ENCODE assay signal across 8 mouse cellular contexts in the genomic region with DNA sequence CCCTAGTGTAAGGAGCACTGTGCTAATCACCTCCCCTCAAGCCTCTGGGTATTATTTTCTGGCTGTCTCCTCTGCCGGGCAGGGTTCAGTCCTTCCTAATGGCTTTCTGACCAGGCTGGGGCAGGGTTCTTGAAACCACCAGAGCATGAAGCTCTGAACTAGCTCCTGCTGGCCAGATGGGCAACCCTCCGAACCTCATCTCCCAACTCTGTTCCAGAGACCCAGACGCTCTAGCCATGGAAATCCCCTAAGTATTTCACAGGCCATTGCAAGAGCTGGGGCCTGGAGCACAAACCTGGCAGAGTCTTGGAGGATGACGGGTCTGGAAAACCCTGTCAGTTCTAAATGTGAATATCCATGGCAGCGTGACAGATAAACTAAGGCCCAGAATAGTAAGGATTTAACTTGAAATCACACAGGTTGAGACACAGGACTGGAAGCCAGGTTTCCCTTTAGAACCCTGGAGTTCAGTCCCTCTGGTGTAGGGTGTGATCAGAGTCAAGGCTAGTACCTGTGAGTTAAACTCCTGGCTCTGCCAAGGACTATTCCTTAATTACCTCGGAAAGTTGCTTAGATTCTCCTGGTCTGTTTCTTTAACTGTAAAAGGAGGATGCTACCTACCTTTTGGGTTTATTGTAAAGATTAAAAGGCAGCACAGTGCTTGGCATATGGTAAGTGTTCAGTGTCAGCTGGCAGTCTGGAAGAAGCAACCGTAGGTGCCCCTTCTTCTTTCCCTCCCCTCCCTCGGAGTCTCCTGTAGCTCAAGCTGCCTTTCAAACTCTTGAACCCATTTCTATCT. TPM values are rescaled to one million over a fixed set of nuclear protein-coding genes. Genes with fewer than 3 reads are reported as not detected.
DNase-seq lines count a peak whose midpoint lies in the region; ATAC-seq and TF ChIP-seq lines count a peak whose summit lies in the region.

Gene Trp53inp2, plus strand, starts transcription at position 799 of the 799 bp plus-strand sequence.

- H3K9ac ChIP-seq in embryonic facial prominence, embryonic 14.5 days (ENCODE audit: low read depth, low read length): peak within 1 kb of the TSS; percentile 91
- H3K9ac ChIP-seq in heart, postnatal 0 days (replicated peaks; ENCODE audit: low read depth, low read length): peak within 1 kb of the TSS; percentile 76
- H3K9ac ChIP-seq in midbrain, embryonic 11.5 days (ENCODE audit: low read length): peak within 1 kb of the TSS; percentile 93

- peak within 1 kb of the TSS; percentile 98 for H3K27ac ChIP-seq in spleen, adult 2 months (ENCODE audit: insufficient read depth, low read length)
- peak within 1 kb of the TSS; percentile 98 for H3K27ac ChIP-seq in embryonic facial prominence, embryonic 14.5 days (replicated peaks; ENCODE audit: low read depth, low read length)
- H3K27ac ChIP-seq in heart, postnatal 0 days (ENCODE audit: low read depth): peak within 1 kb of the TSS; percentile 99
- H3K27ac ChIP-seq in midbrain, embryonic 11.5 days (ENCODE audit: low read depth, low read length): peak within 1 kb of the TSS; percentile 94

- no peaks in the 10 kb centered on the region for H3K27me3 ChIP-seq in spleen, adult 2 months (ENCODE audit: control insufficient read depth, insufficient read depth, low read length)
- H3K27me3 ChIP-seq in embryonic facial prominence, embryonic 14.5 days (replicated peaks; ENCODE audit: control insufficient read depth, insufficient read depth, low read length): 0 out of 2 replicates have a peak, but pooled peaks cover 6% of the 10 kb centered on the region
- H3K27me3 ChIP-seq in heart, postnatal 0 days (ENCODE audit: control insufficient read depth, insufficient read depth, low read length): no peaks in the 10 kb centered on the region
- peaks cover 8% of the 10 kb centered on the region; the same call in 1 of the 2 replicates for H3K27me3 ChIP-seq in midbrain, embryonic 11.5 days (ENCODE audit: control insufficient read depth, insufficient read depth, low read length)

- no peak for DNase-seq in spleen, adult 2 months (ENCODE audit: low read depth in 1 of 2, low spot score in 2 of 2)
- no peak for DNase-seq in spleen, postnatal 14 days (ENCODE audit: low spot score in 2 of 2)
- DNase-seq in embryonic facial prominence, embryonic 14.5 days (ENCODE audit: low spot score): no peak
- DNase-seq in heart, postnatal 0 days (ENCODE audit: low spot score): no peak
- DNase-seq in kidney, postnatal 36 days: peak; percentile 73 to 82
- DNase-seq in midbrain, embryonic 11.5 days (ENCODE audit: low spot score, missing footprints): peak; percentile 85
- DNase-seq in right cerebral cortex, postnatal 36 days (ENCODE audit: low spot score in 2 of 2): no peak
- DNase-seq in yolk sac, embryonic 10.5 days (ENCODE audit: low spot score): no peak

- TF ChIP-seq CTCF in spleen, adult 2 months (IDR thresholded peaks at IDR 0.05; ENCODE audit: extremely low read depth, insufficient read depth, insufficient read length, insufficient replicate concordance): no peak
- TF ChIP-seq CTCF in heart, postnatal 0 days (IDR thresholded peaks at IDR 0.05; ENCODE audit: low read depth): no peak

- H3K4me1 ChIP-seq in spleen, adult 2 months (ENCODE audit: control insufficient read depth, insufficient read depth, insufficient read length): no peaks in the 10 kb centered on the region; the same call in none of the 2 replicates
- H3K4me1 ChIP-seq in embryonic facial prominence, embryonic 14.5 days (ENCODE audit: control insufficient read depth, insufficient read depth, low read length): peaks cover 12% of the 10 kb centered on the region
- H3K4me1 ChIP-seq in heart, postnatal 0 days (ENCODE audit: control insufficient read depth, insufficient read depth): peaks cover 28% of the 10 kb centered on the region
- H3K4me1 ChIP-seq in midbrain, embryonic 11.5 days (ENCODE audit: control insufficient read depth, insufficient read depth, low read length): peaks cover 13% of the 10 kb centered on the region

- ATAC-seq in embryonic facial prominence, embryonic 14.5 days (ENCODE audit: low read depth): no peak
- no peak for ATAC-seq in heart, postnatal 0 days (ENCODE audit: insufficient read depth, low read depth)
- ATAC-seq in midbrain, embryonic 11.5 days (ENCODE audit: low FRiP score): no peak

- H3K4me2 ChIP-seq in embryonic facial prominence, embryonic 14.5 days (ENCODE audit: low read depth, low read length): peak within 1 kb of the TSS; percentile 70
- peak within 1 kb of the TSS; percentile 93 for H3K4me2 ChIP-seq in heart, postnatal 0 days (ENCODE audit: low read depth, low read length)
- peak within 1 kb of the TSS; percentile 67 for H3K4me2 ChIP-seq in midbrain, embryonic 11.5 days

- TF ChIP-seq EP300 in heart, postnatal 0 days (IDR thresholded peaks at IDR 0.05; ENCODE audit: low read depth): no peak

- peak within 1 kb of the TSS; percentile 85 for H3K4me3 ChIP-seq in spleen, adult 2 months (ENCODE audit: extremely low read depth, insufficient read depth, insufficient read length)
- H3K4me3 ChIP-seq in embryonic facial prominence, embryonic 14.5 days (ENCODE audit: low read depth, low read length): peak within 1 kb of the TSS; percentile 81
- H3K4me3 ChIP-seq in heart, postnatal 0 days (ENCODE audit: low read depth, low read length): peak within 1 kb of the TSS; percentile 71
- peak within 1 kb of the TSS; percentile 81 for H3K4me3 ChIP-seq in midbrain, embryonic 11.5 days (ENCODE audit: low read depth, low read length)

- H3K36me3 ChIP-seq in spleen, adult 2 months (ENCODE audit: control insufficient read depth, insufficient read depth, low read length): no peaks in the 10 kb centered on the region
- H3K36me3 ChIP-seq in embryonic facial prominence, embryonic 14.5 days (ENCODE audit: control insufficient read depth, insufficient read depth, low read length): no peaks in the 10 kb centered on the region
- H3K36me3 ChIP-seq in heart, postnatal 0 days (replicated peaks; ENCODE audit: control insufficient read depth, insufficient read depth, low read length): peaks cover 4% of the 10 kb centered on the region
- H3K36me3 ChIP-seq in midbrain, embryonic 11.5 days (ENCODE audit: control insufficient read depth, insufficient read depth, low read length): no peaks in the 10 kb centered on the region

- TF ChIP-seq POLR2A in spleen, adult 2 months (IDR thresholded peaks at IDR 0.05; ENCODE audit: low read depth, low read length): no peak

- no peaks in the 10 kb centered on the region for H3K9me3 ChIP-seq in embryonic facial prominence, embryonic 14.5 days (ENCODE audit: control insufficient read depth, low read length)
- H3K9me3 ChIP-seq in heart, postnatal 0 days (replicated peaks; ENCODE audit: control insufficient read depth, low read length): no peaks in the 10 kb centered on the region
- no peaks in the 10 kb centered on the region for H3K9me3 ChIP-seq in midbrain, embryonic 11.5 days (ENCODE audit: control insufficient read depth, low read length)

- 62% methylated on average over 8 of the region's 8 CpGs for WGBS in spleen, adult 2 months
- WGBS in embryonic facial prominence, embryonic 14.5 days: 38% methylated on average over 8 of the region's 8 CpGs
- 62% methylated on average over 8 of the region's 8 CpGs for WGBS in heart, postnatal 0 days
- 40% methylated on average over 8 of the region's 8 CpGs for WGBS in midbrain, embryonic 11.5 days

RNA-seq across cellular contexts. Expression of gene Trp53inp2, which starts in this region (rescaled TPM):
- 16.9 and 29.8 TPM in 2 replicates for polyA plus RNA-seq in spleen, adult 2 months (2012; rRNA removed)
- polyA plus RNA-seq in embryonic facial prominence, embryonic 14.5 days (2014; fragmentation: Nextera tagmentation; extraction: Ambion mirVana): 25.9 and 29.2 TPM in 2 replicates
- total RNA-seq in heart, postnatal 0 days (2014; rRNA removed; ENCODE audit: low replicate concordance): 348 and 401 TPM in 2 replicates
- 197 and 202 TPM in 2 replicates for polyA plus RNA-seq in heart, postnatal 0 days (2015; fragmentation: Nextera tagmentation; extraction: Ambion mirVana)
- 63.4 and 63.9 TPM in 2 replicates for polyA plus RNA-seq in midbrain, embryonic 11.5 days (2014; fragmentation: Nextera tagmentation; extraction: Ambion mirVana)

Comparison
In these comparisons a context has a peak if more than half of its experiments do, and no peak if none do; other contexts are left out.
1. DNase-seq: peak in kidney, postnatal 36 days (2 of 2) and midbrain, embryonic 11.5 days (single experiment); none in spleen, adult 2 months (0 of 2), spleen, postnatal 14 days (0 of 2), embryonic facial prominence, embryonic 14.5 days (single experiment), heart, postnatal 0 days (single experiment), right cerebral cortex, postnatal 36 days (0 of 2) and yolk sac, embryonic 10.5 days (single experiment).
2. Peak in every context shown above with its lines, with median percentiles within 50 percentile points of each other: H3K27ac ChIP-seq, H3K4me3 ChIP-seq, H3K4me2 ChIP-seq and H3K9ac ChIP-seq.